Mouse (Mus musculus) neutrophil, adult 5-6 weeks (primary cell): ENCODE measurements around the gene BC005624. TPM values are rescaled to one million over a fixed set of nuclear protein-coding genes. Genes with fewer than 3 reads are reported as not detected.

Experiments
- ATAC-seq: fragments of 151-379, 151-347 bp; 2 replicates; pipeline ENCODE4 v1.8.0; 2017; ENCODE audit warnings: mild to moderate bottlenecking, moderate TSS enrichment; ENCODE audit not compliant: insufficient number of reproducible peaks, poor library complexity, low FRiP score, severe bottlenecking; ENCODE audit errors: extremely low read depth
- total RNA-seq: library from RNA; stranded (forward); fragments of 200-1000 nt; gene quantifications from 2 replicates; pipeline ENCODE4 v1.2.3, GENCODE M21; 2017

Gene BC005624
- total RNA-seq, result 118 and 128 TPM in 2 replicates

- peak; percentile 93 for ATAC-seq
These were observed at the start of gene BC005624, which contains the start of gene Usp20 for GRCm38 (mm10) chr2:30981790-30982513. Gene BC005624, minus strand, starts transcription at chr2:30982201. Gene Usp20, plus strand, starts transcription at chr2:30982279.

- no peak for ATAC-seq
These were observed 44.6 kb upstream of the BC005624 start for GRCm38 (mm10) chr2:31026642-31027041.

GRCm38 (mm10) chr2:31025458-31025857 is 43.5 kb upstream of the BC005624 start:
- no peak for ATAC-seq

- ATAC-seq, result peak; percentile 49; the same call in 1 of the 2 replicates
These were observed 42.8 kb upstream of the BC005624 start for GRCm38 (mm10) chr2:31024618-31025370.

- ATAC-seq, result no peak
These were observed 41.9 kb upstream of the BC005624 start for GRCm38 (mm10) chr2:31023940-31024339.

GRCm38 (mm10) chr2:31020202-31020601 is 38.2 kb upstream of the BC005624 start:
- ATAC-seq, result no peak

- ATAC-seq, result no peak
These were observed 37.0 kb upstream of the BC005624 start for GRCm38 (mm10) chr2:31019011-31019410.

GRCm38 (mm10) chr2:31018519-31018918 is 36.5 kb upstream of the BC005624 start:
- no peak for ATAC-seq

- no peak for ATAC-seq
These were observed 35.8 kb upstream of the BC005624 start for GRCm38 (mm10) chr2:31017625-31018317.

GRCm38 (mm10) chr2:31013371-31014120 is 31.5 kb upstream of the BC005624 start:
- ATAC-seq, result no peak

GRCm38 (mm10) chr2:31007208-31007607 is 25.2 kb upstream of the BC005624 start:
- no peak for ATAC-seq

- ATAC-seq, result no peak
These were observed 24.4 kb upstream of the BC005624 start for GRCm38 (mm10) chr2:31006434-31006833.

- ATAC-seq, result no peak
These were observed 23.5 kb upstream of the BC005624 start for GRCm38 (mm10) chr2:31005453-31005852.

GRCm38 (mm10) chr2:31002857-31003256 is 20.9 kb upstream of the BC005624 start:
- no peak for ATAC-seq

- no peak for ATAC-seq
These were observed 16.7 kb upstream of the BC005624 start for GRCm38 (mm10) chr2:30998443-30999260.

- no peak for ATAC-seq
These were observed 13.5 kb upstream of the BC005624 start for GRCm38 (mm10) chr2:30995432-30995996.

- no peak for ATAC-seq
These were observed 12.9 kb upstream of the BC005624 start for GRCm38 (mm10) chr2:30994853-30995252.

GRCm38 (mm10) chr2:30990221-30990620 is 8.2 kb upstream of the BC005624 start:
- no peak for ATAC-seq
